Mouse (Mus musculus) left cerebral cortex, postnatal 25 days (tissue): ENCODE measurements at regions not wholly inside any gene's neighbourhood (a gene's known extent, or its start where the extent isn't known, plus 50 kb on each side); places are given as distances from the start of the nearest gene placed in this dataset.
A peak's percentile ranks its signal among the peaks of the same experiment; 100 is the strongest.

ENCODE experiments used
- DNase-seq, 2 experiments: peaks; one replicate each; pipeline ENCODE4 v3.0.0; 2022; ENCODE audit warnings: low spot score in 2 of 2, mixed read lengths in 1 of 2
- intact Hi-C: fragments of 180-260 bp; cut with DNase I; formaldehyde crosslinking; loops from one replicate; pipeline ENCODE4 v1.15.1; 2025

DNA sequence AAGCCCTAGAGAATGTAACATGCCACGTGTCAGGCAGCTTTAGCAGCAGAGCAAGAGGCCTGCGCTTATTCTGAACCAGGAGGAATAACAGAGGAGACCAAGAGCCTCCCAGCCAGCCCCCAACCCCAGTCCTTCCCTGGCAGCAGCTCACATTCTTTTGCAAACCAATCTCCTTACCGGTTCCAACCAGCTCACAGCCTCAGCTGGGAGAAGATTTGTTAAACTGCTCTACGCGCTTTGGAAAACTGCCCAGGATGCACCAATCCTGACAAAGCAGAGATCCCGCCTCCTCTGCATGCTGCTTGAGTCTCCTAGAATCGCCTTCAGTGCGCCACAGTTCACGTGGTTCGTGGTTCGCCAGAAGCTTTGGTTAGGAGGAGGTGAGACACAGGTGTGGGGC, 51.8 kb downstream of the Gm9376 start:
- intact Hi-C loops: no loop called here

GRCm38 (mm10) chr14:118320101-118320500, 53.3 kb downstream of the Gm9376 start:
- DNase-seq: peak in 1 of 2 experiments; percentile 82
- intact Hi-C loops: loop anchor here (5.0 kb wide), 1 partner anchor 117 kb away; no protein-coding TSS in a partner anchor

More for the DNA sequence above, 51.8 kb downstream of the Gm9376 start:
- DNase-seq: peak in 1 of 2 experiments; percentile 51

- DNase-seq: peak in 1 of 2 experiments; percentile 71
- intact Hi-C loops: loop anchor here (5.0 kb wide), 1 partner anchor 116 kb away; no protein-coding TSS in a partner anchor
Measured at GRCm38 (mm10) chr14:118321083-118321482, 54.3 kb downstream of the Gm9376 start.

DNA sequence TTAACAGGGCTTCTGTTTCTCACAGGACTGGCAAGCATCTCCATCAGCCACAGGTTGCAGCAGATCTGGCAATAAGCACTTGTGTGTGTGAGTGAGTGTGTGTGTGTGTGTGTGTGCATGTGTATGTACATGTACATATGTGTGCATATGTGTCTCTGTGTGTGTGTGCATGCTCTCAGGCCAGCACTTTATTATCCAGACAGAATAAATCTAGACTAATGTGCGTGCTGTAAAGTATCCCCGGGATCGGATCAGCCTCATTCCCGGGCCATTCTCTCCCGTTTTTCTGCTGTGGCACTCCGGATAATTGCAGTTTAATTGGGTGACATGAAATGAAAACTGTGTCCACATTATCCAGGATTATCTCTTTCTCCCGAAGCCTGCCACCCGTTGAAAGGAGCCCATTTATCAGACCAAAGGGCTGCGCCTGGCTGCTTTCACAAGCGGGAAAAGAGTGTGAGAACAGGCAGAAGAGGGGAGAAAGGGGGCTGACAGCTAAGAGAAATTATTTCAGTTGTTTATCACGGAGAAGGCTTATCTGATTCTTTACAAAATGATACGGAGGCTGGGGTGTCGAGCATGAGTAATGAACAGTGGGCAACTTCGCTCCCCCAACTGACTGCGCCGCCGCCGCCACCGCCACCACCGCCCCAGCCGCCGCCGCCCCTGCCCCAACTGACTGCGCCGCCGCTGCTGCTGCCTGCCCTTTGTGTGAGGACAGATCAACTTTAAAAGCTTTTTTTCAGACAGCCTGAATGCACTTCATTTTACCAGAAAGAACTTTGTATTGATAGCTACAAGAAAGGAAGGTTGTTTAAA, 55.5 kb downstream of the Gm9376 start:
- intact Hi-C loops: loop anchor here (5.0 kb wide), 1 partner anchor 115 kb away; no protein-coding TSS in a partner anchor
- no peak for DNase-seq

DNA sequence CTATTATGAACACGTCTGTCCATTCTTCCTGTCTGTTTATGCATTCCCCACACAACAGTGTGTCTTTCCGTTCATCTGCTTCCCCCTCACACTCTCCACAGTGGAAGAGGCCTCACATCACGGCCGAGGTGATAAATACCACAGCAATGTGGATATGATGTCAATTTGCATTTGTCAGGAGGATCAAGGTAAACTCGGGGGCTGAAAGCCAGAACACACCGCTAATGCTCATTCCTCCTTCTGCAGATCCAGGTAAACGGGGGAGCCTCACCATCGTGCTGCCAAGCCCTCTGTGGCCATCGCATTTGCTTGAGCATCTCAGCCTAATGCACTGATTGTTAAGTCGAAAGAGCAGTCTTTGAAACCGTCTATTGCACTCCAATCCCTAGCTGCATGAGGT, 56.1 kb downstream of the Gm9376 start:
- intact Hi-C loops: loop anchor here (5.0 kb wide), 1 partner anchor 114 kb away; no protein-coding TSS in a partner anchor
- no peak for DNase-seq

DNA sequence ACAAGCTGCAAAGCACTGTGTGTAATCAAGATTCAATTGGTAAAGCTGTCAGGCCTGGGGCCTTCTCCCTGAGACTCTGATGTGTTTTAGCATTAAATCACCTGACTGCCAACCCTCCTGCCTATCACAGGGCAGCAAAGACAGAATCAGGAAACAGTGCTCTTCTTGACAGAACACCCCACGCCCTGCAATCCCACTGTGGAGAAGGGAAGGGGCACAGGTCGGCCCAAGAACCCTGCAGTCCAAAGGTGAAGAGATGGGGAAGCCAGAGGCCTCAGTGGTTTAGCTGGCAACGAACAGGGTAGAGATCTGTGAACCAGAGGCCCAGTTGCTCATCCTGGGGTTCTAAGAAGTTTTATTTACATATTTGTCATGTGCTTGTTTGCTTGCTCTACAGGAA, 71.3 kb downstream of the Gm9376 start:
- intact Hi-C loops: no loop called here
- no peak for DNase-seq

GRCm38 (mm10) chr14:118362931-118363330, 96.2 kb downstream of the Gm9376 start:
- intact Hi-C loops: no loop called here
- DNase-seq: no peak

DNA sequence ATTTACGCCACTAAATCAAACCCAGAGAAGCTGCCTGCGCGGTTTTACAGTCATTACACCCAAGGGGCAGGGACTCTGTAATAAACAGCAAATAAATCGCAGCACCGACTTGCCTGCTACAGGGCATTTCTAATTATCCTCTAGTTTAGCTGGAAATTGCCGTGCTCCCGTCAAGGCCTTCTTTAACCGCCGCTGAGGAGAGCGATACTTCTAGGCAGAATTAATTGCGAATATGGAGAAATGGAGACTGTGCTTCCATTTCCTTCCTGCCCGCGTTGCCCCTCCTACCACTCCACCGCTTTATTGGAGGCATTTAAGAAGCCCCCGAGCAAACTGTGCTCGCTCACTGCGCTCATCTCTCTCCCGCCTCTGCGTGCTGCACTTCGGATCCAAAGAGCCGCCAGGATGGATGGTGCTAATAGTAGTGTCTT, 96.6 kb downstream of the Gm9376 start:
- intact Hi-C loops: no loop called here
- DNase-seq: no peak

- intact Hi-C loops: no loop called here
- DNase-seq: no peak
Measured at GRCm38 (mm10) chr14:118366522-118366921, 99.8 kb downstream of the Gm9376 start.

DNA sequence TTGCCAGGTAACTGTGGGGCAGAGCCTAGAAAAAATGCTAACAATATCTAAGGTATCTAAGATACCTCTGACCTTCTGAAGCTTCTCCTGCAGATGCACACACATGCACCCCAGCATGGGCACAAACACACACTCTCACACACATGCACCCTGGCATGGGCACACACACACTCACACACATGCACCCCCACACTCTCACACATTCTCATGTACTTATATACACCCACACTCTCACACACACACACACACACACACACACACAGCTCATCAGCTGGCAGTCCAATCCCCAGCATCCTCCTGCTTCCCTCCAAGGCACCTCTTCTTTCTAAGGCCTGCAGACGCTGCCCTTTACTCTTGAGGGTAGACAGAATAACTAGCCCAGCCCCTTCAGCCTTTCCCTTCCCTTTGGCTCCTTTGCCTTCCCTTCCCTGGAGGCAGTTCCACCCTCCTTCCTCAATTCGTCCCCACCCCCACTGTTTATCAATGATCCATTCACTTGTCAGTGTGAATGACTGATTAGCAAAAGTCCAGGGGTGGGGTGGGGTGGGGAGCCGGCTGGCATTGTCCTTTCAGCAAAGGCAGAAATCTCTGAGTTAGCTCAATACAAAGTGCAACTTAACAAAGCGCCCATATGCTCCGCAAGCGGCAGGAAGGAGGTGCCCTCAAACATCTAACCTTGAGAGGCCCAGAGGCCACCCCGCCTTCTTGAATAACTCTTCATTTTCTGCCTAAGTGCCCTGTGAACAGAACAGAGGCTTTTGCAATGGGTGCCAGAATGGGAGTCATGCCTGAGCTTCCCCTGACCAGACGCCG, 102.1 kb downstream of the Gm9376 start:
- DNase-seq: no peak

GRCm38 (mm10) chr14:118371336-118371735, 104.6 kb downstream of the Gm9376 start:
- intact Hi-C loops: no loop called here
- no peak for DNase-seq

More for the DNA sequence above, 102.1 kb downstream of the Gm9376 start:
- intact Hi-C loops: no loop called here

- intact Hi-C loops: no loop called here
- no peak for DNase-seq
Measured at GRCm38 (mm10) chr14:118374819-118375520, 108.2 kb downstream of the Gm9376 start.

DNA sequence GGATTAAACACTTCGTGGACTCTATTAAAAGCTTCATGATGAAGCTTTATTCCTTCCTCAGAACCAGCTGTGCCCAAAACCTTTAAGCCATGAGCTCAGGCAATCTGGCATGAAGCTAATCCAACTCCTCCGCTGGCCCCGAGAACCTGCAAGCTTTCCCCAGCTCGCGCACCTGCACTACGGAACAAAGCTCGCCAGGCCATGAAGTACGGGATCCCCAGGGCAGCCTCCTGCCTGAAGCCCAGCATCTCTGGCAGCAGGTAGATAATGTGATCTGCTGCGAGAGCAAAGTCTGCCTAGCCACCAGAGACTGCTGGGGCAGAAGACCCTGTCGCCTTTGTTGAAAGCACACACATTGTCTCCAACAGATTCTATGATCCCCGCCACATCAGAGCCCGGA, 108.9 kb downstream of the Gm9376 start:
- intact Hi-C loops: no loop called here
- no peak for DNase-seq

DNA sequence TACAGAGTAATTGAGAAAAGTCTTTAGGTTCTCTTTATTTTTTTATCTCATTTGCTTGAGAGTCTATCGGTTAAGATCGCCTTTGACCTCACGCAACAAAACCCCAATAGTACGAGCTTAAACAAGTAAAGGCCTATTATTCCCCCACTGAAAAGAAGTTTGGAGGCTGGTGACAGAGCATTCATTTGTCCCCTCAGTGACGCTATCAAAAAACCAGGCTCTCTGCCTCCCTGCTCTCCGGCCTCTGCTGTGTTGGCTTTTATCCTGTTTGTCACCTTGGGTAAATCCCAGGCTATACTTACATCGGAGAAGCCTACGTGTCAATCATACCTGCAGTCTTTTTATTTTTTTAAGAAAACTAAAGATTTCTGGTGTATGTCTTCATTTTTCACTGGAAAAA, 112.9 kb downstream of the Gm9376 start:
- intact Hi-C loops: no loop called here

GRCm38 (mm10) chr14:118385529-118385932, 118.8 kb downstream of the Gm9376 start:
- DNase-seq: peak in 1 of 2 experiments; percentile 1
- intact Hi-C loops: no loop called here

More for the DNA sequence above, 112.9 kb downstream of the Gm9376 start:
- DNase-seq: no peak

DNA sequence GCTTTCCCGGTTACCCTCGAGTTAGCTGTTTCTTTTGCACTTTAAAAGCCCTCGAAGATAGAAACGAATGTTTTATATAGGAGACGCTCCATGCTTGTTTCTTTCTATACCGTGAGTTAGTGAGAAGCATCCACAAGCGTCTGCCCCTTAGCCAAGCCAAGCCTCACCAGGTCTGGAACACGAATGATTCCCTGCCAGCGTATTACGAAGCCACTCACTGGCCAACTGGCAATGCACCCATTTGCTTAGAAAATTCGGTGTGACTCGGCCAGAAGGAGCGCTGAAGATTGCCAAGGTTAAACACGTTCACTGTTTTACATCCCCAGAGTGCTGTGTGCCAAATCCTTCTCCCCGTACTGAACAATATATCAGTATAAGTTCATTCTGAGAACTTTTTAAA, 121.3 kb downstream of the Gm9376 start:
- peak in 1 of 2 experiments; percentile 4 for DNase-seq
- intact Hi-C loops: no loop called here

DNA sequence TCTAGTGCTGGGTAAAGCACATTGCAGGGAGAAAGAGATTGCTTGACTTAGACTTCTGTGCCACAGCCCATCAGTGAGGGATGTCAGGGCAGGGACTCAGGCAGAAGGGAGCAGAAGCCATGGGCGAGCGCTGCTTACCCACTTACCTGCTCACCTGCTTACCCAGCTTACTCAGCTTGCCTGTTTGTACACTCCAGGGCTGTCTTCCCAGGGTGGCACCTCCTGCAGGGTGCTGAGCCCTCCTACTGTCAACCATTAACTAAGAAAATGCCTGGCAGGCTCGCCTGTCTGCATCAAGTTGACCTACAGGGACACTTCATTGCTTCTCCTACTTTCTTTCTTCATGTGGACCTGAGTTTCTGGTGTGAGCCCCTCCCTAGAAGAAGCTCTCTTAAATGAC, 124.0 kb downstream of the Gm9376 start:
- intact Hi-C loops: no loop called here
- DNase-seq: no peak

- intact Hi-C loops: no loop called here
- no peak for DNase-seq
Measured at GRCm38 (mm10) chr14:118391561-118391960, 124.8 kb downstream of the Gm9376 start.

DNA sequence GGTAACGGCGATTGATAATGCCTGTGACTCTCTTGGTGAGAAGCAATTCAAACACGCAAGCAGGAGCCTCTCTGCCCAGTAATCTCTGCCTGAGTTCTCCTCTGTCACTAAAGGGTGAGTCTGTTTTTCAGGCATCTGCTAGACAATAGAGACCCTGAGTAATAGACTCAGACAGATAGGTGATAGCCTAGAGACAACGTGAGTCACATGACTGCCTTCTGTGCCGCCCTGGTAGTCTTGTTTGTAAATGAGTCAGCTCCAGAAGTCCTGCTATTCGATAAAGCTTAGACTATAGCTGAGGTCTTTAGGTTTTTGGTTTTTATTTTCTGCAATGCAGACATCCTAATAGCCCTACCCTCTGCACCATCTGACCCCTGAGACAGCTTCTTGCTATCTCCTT, 126.9 kb downstream of the Gm9376 start:
- no peak for DNase-seq
- intact Hi-C loops: no loop called here

DNA sequence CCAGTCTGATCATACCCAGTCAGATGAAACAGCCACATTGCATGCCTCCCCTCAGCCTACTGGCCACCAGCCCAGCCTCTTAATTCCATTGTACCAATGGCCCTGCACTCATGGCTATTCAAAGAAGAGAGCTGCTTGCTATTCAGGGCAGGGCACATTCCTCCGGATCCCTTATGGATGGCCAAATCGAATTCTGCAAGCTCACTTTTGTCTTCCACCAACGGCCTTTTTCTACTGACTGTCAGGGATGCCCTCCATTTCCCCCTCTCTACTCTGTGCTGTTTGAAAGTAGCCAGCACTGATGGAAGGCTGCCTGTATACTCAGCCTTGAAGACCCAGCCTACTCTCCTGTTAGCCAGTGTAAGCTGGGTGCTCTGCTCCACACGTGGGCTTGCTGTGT, 147.5 kb downstream of the Gm9376 start:
- DNase-seq: no peak
- intact Hi-C loops: no loop called here
